Mouse (Mus musculus) myocyte (in vitro differentiated cells): ENCODE data around the gene Spryd3.

ENCODE experiments used
- CEBPB ChIP-seq: IDR thresholded peaks from 2 replicates; pipeline ENCODE4 v1.6.1; 2011; ENCODE audit warnings: mild to moderate bottlenecking, moderate library complexity; ENCODE audit not compliant: poor library complexity, insufficient read depth, severe bottlenecking
- E2F4 ChIP-seq: IDR thresholded peaks from one replicate; pipeline ENCODE4 v1.6.1; 2011; ENCODE audit warnings: mild to moderate bottlenecking, control low read depth, moderate library complexity; ENCODE audit not compliant: insufficient read depth
- MAX ChIP-seq: IDR thresholded peaks from one replicate; pipeline ENCODE4 v1.6.1; 2011; ENCODE audit warnings: low read depth, mild to moderate bottlenecking, control low read depth
- MYOD1 ChIP-seq, 3 experiments: IDR thresholded peaks; one replicate each; pipeline ENCODE4 v1.6.1; 2011; ENCODE audit warnings: control low read depth in 2 of 3, low read depth in 2 of 3, mild to moderate bottlenecking in 2 of 3, moderate library complexity in 1 of 3; ENCODE audit not compliant: insufficient read length in 2 of 3, control insufficient read depth in 1 of 3
- MYOG ChIP-seq, 3 experiments: IDR thresholded peaks; one replicate each; pipeline ENCODE4 v1.6.1; 2011; ENCODE audit warnings: control low read depth in 2 of 3, low read depth in 2 of 3, mild to moderate bottlenecking in 2 of 3; ENCODE audit not compliant: insufficient read length in 2 of 3, control insufficient read depth in 1 of 3, insufficient read depth in 1 of 3
- POLR2A ChIP-seq: IDR thresholded peaks from one replicate; pipeline ENCODE4 v1.6.1; 2011; ENCODE audit warnings: low read depth, mild to moderate bottlenecking, control low read depth, moderate library complexity; ENCODE audit not compliant: insufficient read length
- POLR2AphosphoS2 ChIP-seq: IDR thresholded peaks from one replicate; pipeline ENCODE4 v1.6.1; 2011; ENCODE audit warnings: low read depth, control low read depth; ENCODE audit not compliant: insufficient read length
- REST ChIP-seq: IDR thresholded peaks from one replicate; pipeline ENCODE4 v1.6.1; 2011; ENCODE audit warnings: mild to moderate bottlenecking, control low read depth, moderate library complexity; ENCODE audit not compliant: insufficient read depth, insufficient read length
- SRF ChIP-seq: IDR thresholded peaks from one replicate; pipeline ENCODE4 v1.6.1; 2011; ENCODE audit warnings: low read depth; ENCODE audit not compliant: control insufficient read depth, insufficient read length
- TCF12 ChIP-seq: IDR thresholded peaks from one replicate; pipeline ENCODE4 v1.6.1; 2011; ENCODE audit warnings: mild to moderate bottlenecking, control low read depth; ENCODE audit not compliant: poor library complexity, insufficient read depth, severe bottlenecking
- TCF3 ChIP-seq: IDR thresholded peaks from one replicate; pipeline ENCODE4 v1.6.1; 2011; ENCODE audit warnings: low read depth, control low read depth; ENCODE audit not compliant: insufficient read length
- USF1 ChIP-seq: IDR thresholded peaks from one replicate; pipeline ENCODE4 v1.6.1; 2011; ENCODE audit warnings: low read depth, mild to moderate bottlenecking, control low read depth, moderate library complexity

GRCm38 (mm10) chr15:102112181-102112580 lies 23.9 kb downstream of the Spryd3 start:
- no peak for TF ChIP-seq POLR2A
- TF ChIP-seq POLR2AphosphoS2 = peak; percentile 64
- TF ChIP-seq E2F4 = no peak
- TF ChIP-seq USF1 = no peak
- TF ChIP-seq TCF3 = no peak
- no peak for TF ChIP-seq CEBPB
- no peak for TF ChIP-seq MAX
- no peak for TF ChIP-seq MYOD1 (IDR thresholded peaks at IDR 0.05; ENCODE audit: control insufficient read depth in 1 of 3, insufficient read length in 2 of 3, low read depth in 2 of 3)
- TF ChIP-seq REST = no peak
- TF ChIP-seq MYOG (IDR thresholded peaks at IDR 0.05; ENCODE audit: control insufficient read depth in 1 of 3, insufficient read depth in 1 of 3, insufficient read length in 2 of 3, low read depth in 2 of 3) = no peak
- TF ChIP-seq TCF12 = no peak
- no peak for TF ChIP-seq SRF
